Mouse (Mus musculus): ENCODE data around the gene Slc35f4. TPM values are rescaled to one million over a fixed set of nuclear protein-coding genes. Genes with fewer than 3 reads are reported as not detected.

Gene Slc35f4
- polyA plus RNA-seq, 1 experiment from 2014 or later = not detected

Small RNA genes lying within 50 kb of the gene (microRNA-seq; reads per million reads assigned to microRNA genes)
- gene Gm22949 = not detected
